Mouse (Mus musculus) kidney, postnatal 0 days (tissue): ENCODE results near the gene Arhgap31. TPM values are rescaled to one million over a fixed set of nuclear protein-coding genes. Genes with fewer than 3 reads are reported as not detected.

ENCODE experiments used
- ATAC-seq: fragments of 200-750 bp; cut with Nextera tagmentation; replicated peaks from 2 replicates; pipeline ENCODE4 v1.8.0; 2017; ENCODE audit warnings: low read depth, moderate number of reproducible peaks, moderate TSS enrichment, moderate library complexity; ENCODE audit not compliant: low FRiP score
- DNase-seq: peaks from one replicate; pipeline ENCODE4 v3.0.0-alpha.2; 2016; ENCODE audit warnings: low spot score
- H3K27ac ChIP-seq: fragments of 300-500 bp; sonication (generic); 2 replicates; pipeline ENCODE4 v1.5.1; 2014; ENCODE audit warnings: mild to moderate bottlenecking
- H3K27me3 ChIP-seq: fragments of 300-500 bp; sonication (generic); 2 replicates; pipeline ENCODE4 v1.6.1; 2014; ENCODE audit warnings: low read length, mixed read lengths; ENCODE audit not compliant: insufficient read depth
- H3K36me3 ChIP-seq: fragments of 300-500 bp; sonication (generic); 2 replicates; pipeline ENCODE4 v1.6.1; 2014; ENCODE audit warnings: low read length, mixed read lengths; ENCODE audit not compliant: insufficient read depth
- H3K4me1 ChIP-seq: fragments of 300-500 bp; sonication (generic); replicated peaks from 2 replicates; pipeline ENCODE4 v1.6.1; 2014; ENCODE audit warnings: antibody characterized with exemption, low read length, mixed read lengths; ENCODE audit not compliant: insufficient read depth
- H3K4me2 ChIP-seq: fragments of 300-500 bp; sonication (generic); 2 replicates; pipeline ENCODE4 v1.6.1; 2014; ENCODE audit warnings: mild to moderate bottlenecking, low read length, moderate library complexity, mixed read lengths
- H3K4me3 ChIP-seq: fragments of 300-500 bp; sonication (generic); replicated peaks from 2 replicates; pipeline ENCODE4 v1.5.1; 2014; ENCODE audit warnings: low read depth, low read length
- H3K9ac ChIP-seq: fragments of 300-500 bp; sonication (generic); 2 replicates; pipeline ENCODE4 v1.6.1; 2014; ENCODE audit warnings: low read depth, low read length
- H3K9me3 ChIP-seq: fragments of 300-500 bp; sonication (generic); replicated peaks from 2 replicates; pipeline ENCODE4 v1.6.1; 2016; ENCODE audit warnings: low read length, inconsistent platforms, mixed read lengths
- CTCF ChIP-seq: IDR thresholded peaks from 2 replicates; pipeline ENCODE4 v1.5.1; 2016; ENCODE audit warnings: antibody characterized with exemption, low read depth, mild to moderate bottlenecking, moderate library complexity
- WGBS: fragments of 180-500 bp; shearing (Covaris S2); extraction: QIAGEN DNeasy Blood & Tissue Kit; methylation state at CpG from one replicate; pipeline ENCODE4 v1.1.7; 2014; 5-methylcytosine and 5-hydroxymethylcytosine counted together
- polyA plus RNA-seq: library from polyadenylated mRNA; unstranded; fragments of >200 nt; fragmentation: Nextera tagmentation; extraction: Ambion mirVana; gene quantifications from 2 replicates; pipeline ENCODE4 v1.2.1, GENCODE M21; 2015

Gene Arhgap31
- polyA plus RNA-seq, 1 experiment from 2014 or later: 5.4 TPM

DNA sequence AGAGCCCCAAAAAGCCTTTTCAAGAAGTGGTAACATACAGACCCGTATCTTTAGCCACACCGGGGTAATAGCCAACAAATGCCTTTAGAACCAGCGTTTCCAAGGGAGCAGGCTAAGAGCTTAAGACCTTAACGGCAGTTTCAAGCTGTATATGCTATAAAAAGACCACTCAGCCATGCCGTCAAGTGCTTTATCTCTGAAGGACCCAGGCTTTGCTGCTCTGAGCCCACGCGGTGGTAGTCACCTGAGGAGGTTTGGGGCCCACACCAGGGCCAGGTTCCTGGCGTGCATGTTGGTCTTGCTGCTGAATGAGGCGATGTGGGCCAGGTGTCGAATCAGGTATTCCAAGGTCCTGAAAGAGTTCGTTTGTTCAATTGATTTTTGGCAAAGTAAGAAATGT, 88.8 kb downstream of the Arhgap31 start:
- no peak for TF ChIP-seq CTCF
- no peaks in the 10 kb centered on the region for H3K27me3 ChIP-seq
- H3K9me3 ChIP-seq: no peaks in the 10 kb centered on the region
- H3K4me2 ChIP-seq: no peak overlapping the region
- H3K9ac ChIP-seq: no peak overlapping the region
- no peak overlapping the region for H3K27ac ChIP-seq
- no peak for DNase-seq
- no peak overlapping the region for H3K4me3 ChIP-seq
- no peaks in the 10 kb centered on the region for H3K36me3 ChIP-seq
- H3K4me1 ChIP-seq: no peaks in the 10 kb centered on the region
- 70% methylated on average over 11 of the region's 11 CpGs for WGBS
- no peak for ATAC-seq

DNA sequence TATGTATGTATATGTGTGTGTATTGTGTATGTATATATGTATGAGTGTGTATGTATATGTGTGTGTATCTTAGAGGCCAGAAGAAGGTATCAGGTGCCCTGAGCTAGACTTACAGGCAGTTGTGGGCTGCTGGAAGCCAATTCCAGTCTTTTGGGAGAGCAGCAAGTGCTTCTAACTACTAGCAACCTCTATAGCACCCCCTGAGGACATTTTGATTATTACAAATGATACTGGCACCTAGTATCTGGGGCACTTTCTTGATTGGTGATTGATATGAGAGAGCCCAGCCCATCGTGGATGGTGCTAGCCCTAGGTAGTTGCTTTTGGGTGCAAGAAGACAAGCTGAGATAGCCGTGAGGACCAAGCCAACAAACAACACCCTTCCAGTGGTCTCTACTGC, 90.8 kb downstream of the Arhgap31 start:
- no peak for ATAC-seq
- peak; percentile 52 for DNase-seq
- H3K4me2 ChIP-seq: no peak overlapping the region
- no peaks in the 10 kb centered on the region for H3K27me3 ChIP-seq
- WGBS: 69% methylated on average over 2 of the region's 2 CpGs
- no peak overlapping the region for H3K4me3 ChIP-seq
- H3K36me3 ChIP-seq: peaks cover 4% of the 10 kb centered on the region; the same call in 1 of the 2 replicates
- TF ChIP-seq CTCF: peak; percentile 47
- H3K9ac ChIP-seq: no peak overlapping the region
- no peaks in the 10 kb centered on the region for H3K4me1 ChIP-seq
- H3K9me3 ChIP-seq: no peaks in the 10 kb centered on the region
- H3K27ac ChIP-seq: peak overlapping the region; percentile 50; the same call in 1 of the 2 replicates

DNA sequence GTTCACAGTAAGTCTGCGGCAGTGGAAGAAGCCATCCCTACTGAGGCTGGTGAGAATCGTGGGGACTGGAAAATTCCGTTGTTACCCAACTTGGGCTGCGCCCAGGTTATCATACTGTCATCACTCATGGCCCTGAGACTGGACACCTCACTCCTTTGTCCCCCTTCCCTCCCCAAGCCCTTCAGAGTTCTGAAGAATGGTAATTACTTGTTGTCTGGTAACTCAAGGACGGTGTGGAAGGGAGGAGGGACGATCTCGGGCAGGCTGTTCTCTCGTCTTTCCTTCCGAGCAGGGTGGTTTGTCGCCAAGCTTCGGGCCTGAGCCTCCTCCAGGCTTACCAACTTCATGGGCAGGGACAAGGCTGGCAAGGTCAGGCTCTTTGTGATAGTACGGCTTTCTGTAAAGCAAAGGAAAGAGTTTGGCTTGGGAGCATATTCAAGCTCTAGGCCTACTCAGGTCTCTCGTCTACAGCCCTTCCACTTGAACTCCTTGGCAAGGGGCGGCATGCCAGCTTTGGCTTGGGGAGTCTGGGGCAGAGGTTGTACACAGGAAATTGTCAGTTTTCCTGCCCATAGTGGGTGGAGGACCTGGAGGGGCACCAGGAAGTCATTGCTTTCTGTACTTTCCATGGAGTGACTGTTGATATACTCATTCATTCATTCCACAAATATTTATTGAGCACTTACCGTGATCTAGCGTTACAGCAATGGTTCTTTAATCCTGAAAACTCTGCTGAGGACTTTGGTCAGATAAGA, 92.2 kb downstream of the Arhgap31 start:
- no peaks in the 10 kb centered on the region for H3K9me3 ChIP-seq
- H3K4me2 ChIP-seq: no peak overlapping the region
- H3K27me3 ChIP-seq: no peaks in the 10 kb centered on the region
- no peak for ATAC-seq
- 88% methylated on average over 16 of the region's 16 CpGs for WGBS
- no peak for TF ChIP-seq CTCF
- H3K27ac ChIP-seq: no peak overlapping the region
- no peak overlapping the region for H3K9ac ChIP-seq
- DNase-seq: no peak
- no peak overlapping the region for H3K4me3 ChIP-seq
- no peaks in the 10 kb centered on the region for H3K4me1 ChIP-seq
- H3K36me3 ChIP-seq: peaks cover 4% of the 10 kb centered on the region; the same call in 1 of the 2 replicates

DNA sequence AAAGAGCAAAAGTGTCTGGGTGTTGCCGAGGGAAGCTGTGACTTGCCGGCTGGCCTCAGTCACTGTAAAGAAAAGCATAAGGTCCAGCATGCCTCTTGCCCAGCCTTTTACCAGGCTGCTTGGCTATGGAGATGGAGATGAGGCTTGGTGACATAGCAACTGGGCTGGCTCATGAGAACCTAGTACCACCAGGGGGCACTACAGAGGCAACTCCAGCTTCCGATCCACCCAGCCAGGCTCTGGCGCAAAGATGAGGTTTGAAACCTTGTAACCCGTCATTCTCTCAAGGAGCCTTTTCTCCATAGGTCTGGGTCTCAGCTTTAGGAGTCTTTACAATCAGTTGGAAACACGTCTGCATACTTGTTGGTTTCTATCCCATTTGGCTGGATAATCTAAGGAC, 94.0 kb downstream of the Arhgap31 start:
- Histone ChIP-seq H3K4me2 (no peak overlapping the region), H3K27me3 (no peaks in the 10 kb centered on the region), H3K27ac (no peak overlapping the region), H3K4me3 (no peak overlapping the region), H3K9me3 (no peaks in the 10 kb centered on the region), H3K9ac (no peak overlapping the region), H3K4me1 (no peaks in the 10 kb centered on the region), H3K36me3 (peaks cover 4% of the 10 kb centered on the region; the same call in 1 of the 2 replicates)
- no peak; the same call in 1 of the 2 replicates for ATAC-seq
- 17% methylated on average over 6 of the region's 6 CpGs for WGBS
- peak; percentile 92 for TF ChIP-seq CTCF
- peak; percentile 90 for DNase-seq

DNA sequence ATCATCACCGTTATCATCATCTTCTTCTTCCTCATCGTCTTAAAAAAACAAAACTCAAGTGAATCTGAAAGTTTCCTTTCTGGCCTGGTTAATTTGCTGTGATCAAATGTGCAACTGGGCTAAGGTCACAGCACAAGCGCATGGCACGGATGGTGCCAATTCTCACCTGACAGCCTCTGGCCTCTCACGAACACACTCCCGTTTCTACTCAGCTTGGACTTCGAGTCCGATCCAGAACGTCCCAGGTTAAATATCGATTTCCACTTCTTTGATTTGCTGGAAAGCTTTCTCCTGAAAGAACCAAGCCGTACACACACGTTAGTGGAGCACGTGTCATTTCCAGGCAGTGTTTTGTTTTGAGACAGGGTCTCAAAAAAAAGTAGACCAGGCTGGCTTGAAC, 95.1 kb downstream of the Arhgap31 start:
- Histone ChIP-seq H3K9ac (no peak overlapping the region), H3K4me3 (no peak overlapping the region), H3K4me1 (no peaks in the 10 kb centered on the region), H3K9me3 (no peaks in the 10 kb centered on the region), H3K27ac (no peak overlapping the region), H3K4me2 (no peak overlapping the region), H3K27me3 (no peaks in the 10 kb centered on the region), H3K36me3 (peaks cover 4% of the 10 kb centered on the region; the same call in 1 of the 2 replicates)
- WGBS: 92% methylated on average over 13 of the region's 13 CpGs
- DNase-seq (no peak), ATAC-seq (no peak)
- TF ChIP-seq CTCF: no peak

DNA sequence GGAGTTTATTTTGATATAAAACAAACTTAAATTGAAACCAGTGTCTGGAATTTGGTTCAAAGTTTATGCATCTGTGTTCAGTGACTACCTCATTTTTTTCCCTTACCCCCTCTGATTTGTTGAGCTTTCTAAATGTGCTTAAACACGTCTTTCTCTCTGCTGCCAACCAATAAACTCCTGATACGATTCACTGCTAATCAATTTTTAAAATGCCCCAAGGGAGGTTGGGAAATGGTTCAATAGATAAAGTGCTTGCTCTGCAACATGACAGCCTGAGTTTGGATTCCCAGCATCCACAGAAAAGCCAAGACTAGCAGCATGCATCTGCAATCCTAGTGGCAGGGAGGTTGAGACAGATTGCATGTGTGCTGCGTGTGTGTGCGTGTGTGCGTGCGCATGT, 99.4 kb downstream of the Arhgap31 start:
- 89% methylated on average over 6 of the region's 6 CpGs for WGBS
- no peak for ATAC-seq

More for the DNA sequence above, 99.4 kb downstream of the Arhgap31 start:
- no peaks in the 10 kb centered on the region for H3K27me3 ChIP-seq
- H3K36me3 ChIP-seq: peaks cover 10% of the 10 kb centered on the region
- DNase-seq: no peak
- TF ChIP-seq CTCF: no peak
- H3K9ac ChIP-seq: no peak overlapping the region
- H3K4me3 ChIP-seq: no peak overlapping the region
- H3K4me1 ChIP-seq: peaks cover 5% of the 10 kb centered on the region; the same call in 1 of the 2 replicates
- H3K27ac ChIP-seq: no peak overlapping the region
- no peaks in the 10 kb centered on the region for H3K9me3 ChIP-seq
- no peak overlapping the region for H3K4me2 ChIP-seq
